Mouse (Mus musculus) embryonic fibroblast, embryonic 13.5 days (primary cell): ENCODE measurements around the gene Tsr2.

Source experiments
- CTCF ChIP-seq: IDR thresholded peaks from 2 replicates; pipeline ENCODE4 v1.5.1; 2011; ENCODE audit warnings: mild to moderate bottlenecking, control low read depth, low read length, moderate library complexity, borderline replicate concordance; ENCODE audit not compliant: insufficient read depth
- POLR2A ChIP-seq: IDR thresholded peaks from 2 replicates; pipeline ENCODE4 v1.6.1; 2011; ENCODE audit warnings: low read depth, mild to moderate bottlenecking, control low read depth, low read length, moderate library complexity

DNA sequence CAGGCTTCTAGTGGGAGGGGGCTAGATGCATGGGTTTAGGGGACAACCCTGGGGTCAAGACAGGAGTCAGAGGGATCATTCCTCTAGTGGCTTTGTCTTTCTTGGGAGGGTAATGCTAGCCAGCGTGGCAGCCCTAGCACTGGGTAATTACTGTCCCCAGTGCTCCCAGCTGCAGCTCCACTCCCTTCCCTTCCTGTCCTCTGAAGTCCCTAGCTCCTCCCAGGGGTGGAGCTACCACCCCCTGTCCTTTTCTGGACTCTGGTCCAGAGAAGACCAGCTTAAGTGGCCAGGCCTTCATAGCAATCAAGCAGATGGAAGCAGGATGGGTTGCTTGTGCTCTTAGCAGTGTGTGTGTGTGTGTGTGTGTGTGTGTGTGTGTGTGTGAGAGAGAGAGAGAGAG, 40.8 kb downstream of the Tsr2 start:
- TF ChIP-seq CTCF (no peak), POLR2A (no peak)
